Mouse (Mus musculus): ENCODE results near the gene Prlr. TPM values are rescaled to one million over a fixed set of nuclear protein-coding genes. Genes with fewer than 3 reads are reported as not detected.

The Prlr gene
- total and polyA plus RNA-seq, 2 experiments from 2014 or later = 1.9 to 3.7 TPM

DNA sequence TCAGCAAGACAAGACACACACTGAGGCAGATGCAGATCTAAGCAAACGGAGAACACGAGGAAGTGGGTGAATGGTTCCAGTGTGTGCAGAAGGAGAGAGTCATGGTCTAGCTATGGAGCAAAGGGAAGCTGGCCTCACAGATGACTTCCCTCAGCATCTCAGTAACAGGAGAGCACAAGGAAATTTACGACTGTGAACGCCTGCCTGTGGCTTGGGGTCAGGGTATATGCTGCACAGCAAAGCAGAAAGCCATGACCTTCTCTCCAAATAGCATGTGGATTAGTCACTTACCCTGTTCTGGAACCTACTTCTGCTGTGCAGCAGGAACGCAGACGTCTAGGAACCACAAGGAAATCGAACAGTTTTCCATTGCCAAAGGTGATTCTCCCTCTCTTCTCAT lies 1.4 kb upstream of the Prlr start:
- ATAC-seq (no peak), DNase-seq (no peak)
- H3K36me3 ChIP-seq (ENCODE audit: insufficient read depth) = no peaks in the 10 kb centered on the region
- no peak overlapping the region for H3K4me3 ChIP-seq (ENCODE audit: low read depth, low read length)
- no peaks in the 10 kb centered on the region for H3K9me3 ChIP-seq (ENCODE audit: low read length)
- H3K4me1 ChIP-seq (ENCODE audit: insufficient read depth) = peaks cover 4% of the 10 kb centered on the region; the same call in 1 of the 2 replicates
- 86% methylated on average over 7 of the region's 7 CpGs for WGBS
- H3K27me3 ChIP-seq (ENCODE audit: insufficient read depth, low read length) = no peaks in the 10 kb centered on the region
- TF ChIP-seq CTCF (IDR thresholded peaks at IDR 0.05; ENCODE audit: low read depth) = no peak
- H3K27ac ChIP-seq (ENCODE audit: low read depth, low read length) = no peak overlapping the region
- H3K4me2 ChIP-seq (ENCODE audit: low read depth) = no peak overlapping the region
- H3K9ac ChIP-seq = no peak overlapping the region

DNA sequence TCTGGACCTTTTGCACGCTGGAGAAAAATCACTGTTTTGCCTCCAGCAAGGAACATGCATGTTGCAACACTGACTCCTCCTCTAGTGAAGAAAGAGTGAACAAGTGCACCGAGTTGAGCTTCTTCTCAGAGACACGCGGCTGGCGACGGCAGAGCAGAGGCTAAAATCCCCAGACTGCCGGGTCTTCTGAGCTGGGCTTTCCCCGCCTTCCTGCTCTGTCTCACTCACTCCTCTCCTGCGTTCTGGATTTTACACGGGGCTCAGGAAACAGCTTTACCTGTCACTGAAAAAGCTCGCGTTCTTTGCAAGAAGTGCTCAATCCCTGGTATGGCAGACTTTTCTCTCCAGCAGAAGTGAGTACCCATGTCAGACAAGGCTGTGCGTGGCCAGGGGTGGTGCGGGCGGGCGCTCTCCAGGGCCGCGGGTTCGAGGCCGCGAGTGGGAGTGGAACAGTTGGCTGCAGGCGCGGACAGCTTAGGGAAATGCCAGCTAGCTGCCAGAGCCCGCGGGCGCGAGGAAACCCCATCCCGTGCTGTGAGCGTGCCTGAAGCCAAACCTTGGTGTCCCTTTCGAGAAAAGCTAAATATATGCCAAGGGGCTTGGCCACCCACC lies 587 bp downstream of the Prlr start:
- ATAC-seq = peak; percentile 69
- H3K4me2 ChIP-seq (ENCODE audit: low read depth) = peak overlapping the region; percentile 70
- no peaks in the 10 kb centered on the region for H3K36me3 ChIP-seq (ENCODE audit: insufficient read depth)
- H3K27ac ChIP-seq (ENCODE audit: low read depth, low read length) = no peak overlapping the region
- peaks cover 4% of the 10 kb centered on the region; the same call in 1 of the 2 replicates for H3K4me1 ChIP-seq (ENCODE audit: insufficient read depth)
- peak overlapping the region; percentile 37 for H3K9ac ChIP-seq
- DNase-seq = peak; percentile 26
- 2% methylated on average over 30 of the region's 30 CpGs for WGBS
- no peaks in the 10 kb centered on the region for H3K27me3 ChIP-seq (ENCODE audit: insufficient read depth, low read length)
- H3K4me3 ChIP-seq (ENCODE audit: low read depth, low read length) = peak overlapping the region; percentile 43
- no peaks in the 10 kb centered on the region for H3K9me3 ChIP-seq (ENCODE audit: low read length)
- TF ChIP-seq CTCF (IDR thresholded peaks at IDR 0.05; ENCODE audit: low read depth) = no peak

- Histone ChIP-seq H3K4me1 (ENCODE audit: insufficient read depth) (peaks cover 4% of the 10 kb centered on the region; the same call in 1 of the 2 replicates), H3K27ac (ENCODE audit: low read depth, low read length) (no peak overlapping the region), H3K4me2 (ENCODE audit: low read depth) (peak overlapping the region; percentile 70), H3K36me3 (ENCODE audit: insufficient read depth) (no peaks in the 10 kb centered on the region), H3K4me3 (ENCODE audit: low read depth, low read length) (peak overlapping the region; percentile 43), H3K9me3 (ENCODE audit: low read length) (no peaks in the 10 kb centered on the region), H3K9ac (peak overlapping the region; percentile 37), H3K27me3 (ENCODE audit: insufficient read depth, low read length) (no peaks in the 10 kb centered on the region)
- TF ChIP-seq CTCF (IDR thresholded peaks at IDR 0.05; ENCODE audit: low read depth) = no peak
- DNase-seq (peak; percentile 10), ATAC-seq (peak; percentile 44)
- 7% methylated on average over 10 of the region's 10 CpGs for WGBS
Measured at GRCm38 (mm10) chr15:10178131-10178566, 1.1 kb downstream of the Prlr start.

DNA sequence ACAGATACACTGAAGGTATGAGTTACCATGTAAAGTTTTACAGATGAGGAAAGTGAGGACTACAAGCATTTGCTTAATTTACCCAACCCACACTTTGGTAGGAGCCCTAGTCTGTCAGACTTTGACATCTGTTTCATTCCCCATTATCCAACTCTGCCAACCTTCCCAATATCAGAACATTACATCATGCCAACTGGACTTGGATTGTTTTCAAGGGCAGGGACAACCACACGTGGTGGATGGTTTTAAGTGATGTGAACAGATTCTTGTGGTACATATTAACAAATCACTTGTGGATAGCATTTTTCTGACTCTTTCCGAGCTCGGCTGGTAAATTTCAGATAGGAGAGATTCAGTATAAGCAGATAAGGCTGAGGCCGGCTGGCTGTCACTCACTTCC lies 3.7 kb downstream of the Prlr start:
- no peaks in the 10 kb centered on the region for H3K36me3 ChIP-seq (ENCODE audit: insufficient read depth)
- no peaks in the 10 kb centered on the region for H3K9me3 ChIP-seq (ENCODE audit: low read length)
- ATAC-seq = no peak
- peaks cover 4% of the 10 kb centered on the region; the same call in 1 of the 2 replicates for H3K4me1 ChIP-seq (ENCODE audit: insufficient read depth)
- no peak for DNase-seq
- 79% methylated on average over 4 of the region's 4 CpGs for WGBS
- TF ChIP-seq CTCF (IDR thresholded peaks at IDR 0.05; ENCODE audit: low read depth) = no peak
- H3K4me3 ChIP-seq (ENCODE audit: low read depth, low read length) = no peak overlapping the region
- H3K9ac ChIP-seq = no peak overlapping the region
- no peak overlapping the region for H3K4me2 ChIP-seq (ENCODE audit: low read depth)
- H3K27ac ChIP-seq (ENCODE audit: low read depth, low read length) = no peak overlapping the region
- no peaks in the 10 kb centered on the region for H3K27me3 ChIP-seq (ENCODE audit: insufficient read depth, low read length)

- TF ChIP-seq CTCF (IDR thresholded peaks at IDR 0.05; ENCODE audit: low read depth) = no peak
- Histone ChIP-seq H3K27ac (ENCODE audit: low read depth, low read length) (no peak overlapping the region), H3K9ac (no peak overlapping the region), H3K27me3 (ENCODE audit: insufficient read depth, low read length) (no peaks in the 10 kb centered on the region), H3K4me1 (ENCODE audit: insufficient read depth) (no peaks in the 10 kb centered on the region), H3K4me3 (ENCODE audit: low read depth, low read length) (no peak overlapping the region), H3K4me2 (ENCODE audit: low read depth) (no peak overlapping the region), H3K9me3 (ENCODE audit: low read length) (no peaks in the 10 kb centered on the region), H3K36me3 (ENCODE audit: insufficient read depth) (no peaks in the 10 kb centered on the region)
- 81% methylated on average over 6 of the region's 6 CpGs for WGBS
- no peak for DNase-seq
- ATAC-seq = no peak
Measured at GRCm38 (mm10) chr15:10192101-10192630, 15.1 kb downstream of the Prlr start.

DNA sequence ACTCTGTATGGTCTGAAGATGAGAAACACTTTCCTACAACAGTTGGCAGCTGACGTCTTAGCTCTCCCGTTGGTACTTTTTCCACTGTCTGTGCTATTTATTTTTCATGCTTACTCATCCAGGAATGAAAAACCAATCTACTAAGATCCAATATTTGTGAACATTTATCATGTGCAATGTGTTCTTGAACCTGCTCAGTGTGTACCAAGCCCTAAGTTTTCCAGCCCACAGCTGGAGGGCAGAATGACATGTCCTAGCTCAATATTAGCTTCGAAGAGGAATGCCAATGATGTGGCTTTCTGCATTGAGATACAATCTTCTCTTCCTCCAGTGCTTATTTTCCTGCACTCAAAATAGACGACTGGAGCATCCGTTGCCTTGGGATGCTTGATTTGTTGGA lies 24.0 kb downstream of the Prlr start:
- DNase-seq = no peak
- Histone ChIP-seq H3K36me3 (ENCODE audit: insufficient read depth) (no peaks in the 10 kb centered on the region), H3K4me2 (ENCODE audit: low read depth) (no peak overlapping the region), H3K9ac (no peak overlapping the region), H3K4me3 (ENCODE audit: low read depth, low read length) (no peak overlapping the region), H3K27me3 (ENCODE audit: insufficient read depth, low read length) (no peaks in the 10 kb centered on the region), H3K27ac (ENCODE audit: low read depth, low read length) (no peak overlapping the region), H3K9me3 (ENCODE audit: low read length) (no peaks in the 10 kb centered on the region), H3K4me1 (ENCODE audit: insufficient read depth) (no peaks in the 10 kb centered on the region)
- no peak for ATAC-seq
- TF ChIP-seq CTCF (IDR thresholded peaks at IDR 0.05; ENCODE audit: low read depth) = no peak
- 88% methylated on average over 5 of the region's 5 CpGs for WGBS

- H3K9ac ChIP-seq = no peak overlapping the region
- TF ChIP-seq CTCF (IDR thresholded peaks at IDR 0.05; ENCODE audit: low read depth) = no peak
- ATAC-seq (no peak), DNase-seq (no peak)
- H3K4me3 ChIP-seq (ENCODE audit: low read depth, low read length) = no peak overlapping the region
- no peaks in the 10 kb centered on the region for H3K36me3 ChIP-seq (ENCODE audit: insufficient read depth)
- H3K27ac ChIP-seq (ENCODE audit: low read depth, low read length) = no peak overlapping the region
- H3K4me2 ChIP-seq (ENCODE audit: low read depth) = no peak overlapping the region
- no peaks in the 10 kb centered on the region for H3K27me3 ChIP-seq (ENCODE audit: insufficient read depth, low read length)
- H3K9me3 ChIP-seq (ENCODE audit: low read length) = no peaks in the 10 kb centered on the region
- H3K4me1 ChIP-seq (ENCODE audit: insufficient read depth) = no peaks in the 10 kb centered on the region
- 94% methylated on average over 7 of the region's 7 CpGs for WGBS
Measured at GRCm38 (mm10) chr15:10202504-10203302, 25.7 kb downstream of the Prlr start.
